Comparison of ENCODE assay signal across 28 mouse cellular contexts in genomic region chr3:37566097-37566496, GRCm38 (mm10).
DNase-seq lines count a peak whose midpoint lies in the region; ATAC-seq lines count a peak whose summit lies in the region.
"Had no signal": no experiment of that assay in that cellular context is flagged by ENCODE, and none has a peak within 500 bp of the region (broad histone marks: within the 10 kb centered on the region; RNA-seq: fewer than 3 reads in every experiment).

No protein-coding gene starts in this region.

- intact Hi-C loops in heart, postnatal 14 days (cut with DNase I): no loop called here

- H3K36me3 ChIP-seq in liver, embryonic 13.5 days: peaks cover 4% of the 10 kb centered on the region; the same call in 1 of the 2 replicates
- no peaks in the 10 kb centered on the region for H3K36me3 ChIP-seq in liver, embryonic 16.5 days (ENCODE audit: control insufficient read depth, insufficient read depth)
- H3K36me3 ChIP-seq: embryonic facial prominence, embryonic 13.5 days; forebrain, embryonic 12.5 days; heart, embryonic 12.5 days; heart, embryonic 15.5 days had no signal

- peak; percentile 28 for DNase-seq in heart, adult 11 months
- no peak for DNase-seq in heart, postnatal 14 days
- no peak for DNase-seq in liver, embryonic 13.5 days
- no peak for DNase-seq in layer of hippocampus, postnatal 14 days (ENCODE audit: low spot score in 2 of 2)
- DNase-seq: adrenal gland, adult 2 months; adrenal gland, postnatal 14 days; cerebellum, adult 11-12 months; cerebellum, adult 8-10 months; cerebellum, postnatal 10 days; cerebellum, postnatal 36 days; embryo, embryonic 11 days; forebrain, postnatal 0 days; gastrocnemius, adult 2 months; gastrocnemius, postnatal 14 days; heart, adult 18-20 months; heart, postnatal 10 days; heart, postnatal 4 days had no signal

- H3K4me2 ChIP-seq in liver, embryonic 13.5 days: no peak overlapping the region
- H3K4me2 ChIP-seq in liver, embryonic 16.5 days (ENCODE audit: low read depth, low read length): no peak overlapping the region; the same call in 1 of the 2 replicates
- H3K4me2 ChIP-seq: embryonic facial prominence, embryonic 13.5 days; forebrain, embryonic 12.5 days; heart, embryonic 12.5 days; heart, embryonic 15.5 days; hindbrain, embryonic 14.5 days had no signal

- H3K4me3 ChIP-seq in liver, embryonic 13.5 days (replicated peaks): no peak overlapping the region
- H3K4me3 ChIP-seq in liver, embryonic 16.5 days (ENCODE audit: low read depth, low read length): no peak overlapping the region
- H3K4me3 ChIP-seq: embryonic facial prominence, embryonic 10.5 days; embryonic facial prominence, embryonic 13.5 days; erythroblast, embryonic 14.5 days; forebrain, embryonic 12.5 days; gastrocnemius, adult 2 months; heart, embryonic 12.5 days; heart, embryonic 15.5 days had no signal

- H3K9me3 ChIP-seq in liver, embryonic 13.5 days (replicated peaks): no peaks in the 10 kb centered on the region
- no peaks in the 10 kb centered on the region for H3K9me3 ChIP-seq in liver, embryonic 16.5 days (replicated peaks; ENCODE audit: control insufficient read depth, low read length)
- H3K9me3 ChIP-seq: embryonic facial prominence, embryonic 10.5 days; embryonic facial prominence, embryonic 13.5 days; forebrain, embryonic 12.5 days; heart, embryonic 12.5 days; heart, embryonic 15.5 days had no signal

- ATAC-seq in liver, embryonic 13.5 days (ENCODE audit: low read depth): peak; percentile 37; the same call in 1 of the 2 replicates
- peak; percentile 73 for ATAC-seq in liver, embryonic 16.5 days (ENCODE audit: low read depth)
- ATAC-seq in megakaryocyte progenitor cell, adult 5-6 weeks (replicated peaks; ENCODE audit: poor library complexity): no peak
- ATAC-seq: forebrain, postnatal 0 days; hindbrain, postnatal 0 days; inflammation-experienced regulatory T-cells, adult 6 months had no signal

- no peak overlapping the region for H3K9ac ChIP-seq in liver, embryonic 13.5 days
- H3K9ac ChIP-seq in liver, embryonic 16.5 days (ENCODE audit: low read depth, low read length): no peak overlapping the region
- H3K9ac ChIP-seq: embryonic facial prominence, embryonic 13.5 days; forebrain, embryonic 12.5 days; forebrain, postnatal 0 days; heart, embryonic 12.5 days; heart, embryonic 15.5 days; hindbrain, embryonic 14.5 days had no signal

- H3K27ac ChIP-seq in liver, embryonic 13.5 days: peak overlapping the region; percentile 77
- H3K27ac ChIP-seq in liver, embryonic 16.5 days (ENCODE audit: low read length): no peak overlapping the region
- H3K27ac ChIP-seq: embryonic facial prominence, embryonic 10.5 days; embryonic facial prominence, embryonic 13.5 days; forebrain, embryonic 12.5 days; gastrocnemius, adult 2 months; heart, embryonic 15.5 days; hindbrain, embryonic 14.5 days; hindbrain, postnatal 0 days had no signal

- 45% methylated on average over 6 of the region's 6 CpGs for WGBS in liver, embryonic 13.5 days (ENCODE audit: insufficient replicate concordance)
- WGBS in liver, embryonic 16.5 days (ENCODE audit: insufficient replicate concordance): 53% methylated on average over 6 of the region's 6 CpGs

- peaks cover 74% of the 10 kb centered on the region for H3K4me1 ChIP-seq in liver, embryonic 13.5 days (replicated peaks)
- H3K4me1 ChIP-seq in liver, embryonic 16.5 days (ENCODE audit: control insufficient read depth, low read depth, low read length): peaks cover 44% of the 10 kb centered on the region
- H3K4me1 ChIP-seq: heart, embryonic 15.5 days had no signal

- no peaks in the 10 kb centered on the region for H3K27me3 ChIP-seq in liver, embryonic 13.5 days
- no peaks in the 10 kb centered on the region for H3K27me3 ChIP-seq in liver, embryonic 16.5 days (ENCODE audit: control insufficient read depth, insufficient read depth, low read depth, low read length)
- H3K27me3 ChIP-seq: embryonic facial prominence, embryonic 13.5 days; forebrain, embryonic 12.5 days; heart, embryonic 12.5 days; heart, embryonic 15.5 days had no signal
